Mouse (Mus musculus): Measurements from ENCODE around the gene Fam83d. TPM values are rescaled to one million over a fixed set of nuclear protein-coding genes. Genes with fewer than 3 reads are reported as not detected.

The Fam83d gene
- polyA plus RNA-seq, 1 experiment from 2014 or later: 21.7 TPM

- Histone ChIP-seq H3K27me3 (replicated peaks) (no peaks in the 10 kb centered on the region), H3K9ac (no peak overlapping the region), H3K4me3 (no peak overlapping the region), H3K4me2 (no peak overlapping the region), H3K4me1 (no peaks in the 10 kb centered on the region), H3K9me3 (replicated peaks) (no peaks in the 10 kb centered on the region), H3K36me3 (peaks cover 97% of the 10 kb centered on the region), H3K27ac (no peak overlapping the region)
- no peak for ATAC-seq
- 75% methylated on average over 6 of the region's 6 CpGs for WGBS (ENCODE audit: insufficient replicate concordance)
Observed at GRCm38 (mm10) chr2:158829746-158830145, 61.9 kb downstream of the Fam83d start.

DNA sequence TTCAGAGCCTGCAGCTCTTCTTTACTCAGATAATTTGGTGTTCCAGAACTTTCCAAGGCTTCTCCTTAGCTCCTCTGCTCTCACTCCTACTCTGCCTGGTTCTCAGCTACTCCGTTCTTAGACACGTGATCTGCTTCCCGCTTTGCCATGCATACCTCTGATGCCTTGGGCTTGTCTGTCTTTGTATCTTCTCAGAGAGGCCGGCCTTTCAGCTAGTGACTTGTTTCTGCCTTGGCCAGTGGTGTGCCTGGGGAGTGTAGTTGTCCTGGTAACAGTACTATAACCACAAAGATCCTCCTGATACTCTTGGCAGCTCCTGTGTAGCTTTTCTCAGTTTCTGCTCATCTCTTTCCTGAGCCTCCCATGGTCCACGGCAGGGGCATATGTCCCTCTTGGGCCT, 65.3 kb downstream of the Fam83d start:
- no peaks in the 10 kb centered on the region for H3K9me3 ChIP-seq (replicated peaks)
- H3K27ac ChIP-seq: no peak overlapping the region
- ATAC-seq: no peak
- H3K27me3 ChIP-seq (replicated peaks): no peaks in the 10 kb centered on the region
- H3K36me3 ChIP-seq: peaks cover 96% of the 10 kb centered on the region
- H3K4me3 ChIP-seq: no peak overlapping the region
- H3K4me1 ChIP-seq: no peaks in the 10 kb centered on the region
- H3K9ac ChIP-seq: no peak overlapping the region
- WGBS (ENCODE audit: insufficient replicate concordance): 78% methylated on average over 5 of the region's 5 CpGs
- no peak overlapping the region for H3K4me2 ChIP-seq

DNA sequence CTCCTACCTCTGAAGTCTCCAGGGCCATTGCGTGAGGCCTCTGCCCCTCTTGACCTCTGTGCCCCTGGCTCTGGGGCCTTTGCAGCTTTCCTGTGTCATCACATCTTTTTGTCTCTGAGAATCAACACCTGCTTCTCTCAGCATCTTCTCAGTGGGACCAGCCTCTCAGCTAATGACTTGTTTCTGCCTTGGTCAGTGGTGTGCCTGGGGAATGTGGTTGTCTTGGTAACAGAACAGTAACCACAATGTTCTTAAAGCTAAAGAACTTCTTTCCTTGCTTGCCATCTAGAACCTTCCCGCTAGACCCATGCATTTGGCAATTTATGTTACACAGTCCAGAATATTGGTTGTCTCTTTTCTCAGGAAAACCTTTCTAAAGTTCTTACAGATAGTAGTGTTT, 65.8 kb downstream of the Fam83d start:
- 77% methylated on average over 2 of the region's 2 CpGs for WGBS (ENCODE audit: insufficient replicate concordance)
- H3K36me3 ChIP-seq: peaks cover 96% of the 10 kb centered on the region

More for the DNA sequence above, 65.8 kb downstream of the Fam83d start:
- no peak for ATAC-seq
- Histone ChIP-seq H3K9ac (no peak overlapping the region), H3K27ac (no peak overlapping the region), H3K9me3 (replicated peaks) (no peaks in the 10 kb centered on the region), H3K4me1 (no peaks in the 10 kb centered on the region), H3K4me3 (no peak overlapping the region), H3K27me3 (replicated peaks) (no peaks in the 10 kb centered on the region), H3K4me2 (no peak overlapping the region)

Small RNA genes lying within 50 kb of the gene (microRNA-seq; reads per million reads assigned to microRNA genes)
- not detected for gene Gm26141

Other genes with a start within 250 kb of the Fam83d start
- not detected in 2 replicates for gene Slc32a1, start 157.3 kb upstream of the Fam83d start, polyA plus RNA-seq (2016; fragmentation: Nextera tagmentation; extraction: Ambion mirVana)
- gene Actr5, start 143.2 kb upstream of the Fam83d start, polyA plus RNA-seq (2016; fragmentation: Nextera tagmentation; extraction: Ambion mirVana): 12.5 and 13.3 TPM in 2 replicates
- gene Ppp1r16b, start 102.7 kb upstream of the Fam83d start, polyA plus RNA-seq (2016; fragmentation: Nextera tagmentation; extraction: Ambion mirVana): 1.9 and 2.0 TPM in 2 replicates
- 5.6 and 7.1 TPM in 2 replicates for gene Dhx35, start 26.7 kb downstream of the Fam83d start, polyA plus RNA-seq (2016; fragmentation: Nextera tagmentation; extraction: Ambion mirVana)

All from liver, embryonic 12.5 days (tissue).